Mouse (Mus musculus): ENCODE measurements around the gene Nudcd2.

GRCm38 (mm10) chr11:40755109-40755627 lies 21.7 kb downstream of the Nudcd2 start, which contains the start of gene Ccng1:
- TF ChIP-seq MXI1 (IDR thresholded peaks at IDR 0.05; ENCODE audit: low read depth, low read length): 0 out of 2 replicates have a peak, but pooled peaks have one; percentile 36
- no peak for TF ChIP-seq CTCF (IDR thresholded peaks at IDR 0.05 in 2 of 3, conservative IDR thresholded peaks at IDR 0.05 in 1 of 3; ENCODE audit: control insufficient read depth in 1 of 3, insufficient read depth in 1 of 3, low read depth in 2 of 3, low read length in 3 of 3, poor library complexity in 1 of 3, severe bottlenecking in 1 of 3)
- no peak for TF ChIP-seq MAZ (IDR thresholded peaks at IDR 0.05; ENCODE audit: low read depth, low read length)
- no peak for TF ChIP-seq GATA1 (IDR thresholded peaks at IDR 0.05; ENCODE audit: low read depth, low read length)
- TF ChIP-seq BHLHE40 (IDR thresholded peaks at IDR 0.05; ENCODE audit: borderline replicate concordance, low read depth, low read length): no peak
- peak; percentile 53 for TF ChIP-seq TCF12 (IDR thresholded peaks at IDR 0.05; ENCODE audit: low read depth, low read length)
- TF ChIP-seq POLR2A (IDR thresholded peaks at IDR 0.05; ENCODE audit: control insufficient read depth in 1 of 2, insufficient read depth in 1 of 2, low read depth in 1 of 2, low read length in 2 of 2, poor library complexity in 1 of 2): peak; percentile 91 to 96
- TF ChIP-seq RCOR1 (IDR thresholded peaks at IDR 0.05; ENCODE audit: low read depth, low read length): no peak

Data from MEL (cell line).